Mouse (Mus musculus) kidney, adult 2 months (tissue): Measurements from ENCODE around the gene Vps16.

Experiments
- CTCF ChIP-seq: fragments of 200-500 bp; conservative IDR thresholded peaks from 2 replicates; pipeline ENCODE4 v1.5.1; 2011; ENCODE audit warnings: low read depth, mild to moderate bottlenecking, control low read depth, low read length, moderate library complexity, mixed read lengths; ENCODE audit not compliant: insufficient read depth, insufficient read length
- POLR2A ChIP-seq: fragments of 200-500 bp; IDR thresholded peaks from one replicate; pipeline ENCODE4 v1.6.1; 2011; ENCODE audit warnings: low read depth, low read length, control low read depth

DNA sequence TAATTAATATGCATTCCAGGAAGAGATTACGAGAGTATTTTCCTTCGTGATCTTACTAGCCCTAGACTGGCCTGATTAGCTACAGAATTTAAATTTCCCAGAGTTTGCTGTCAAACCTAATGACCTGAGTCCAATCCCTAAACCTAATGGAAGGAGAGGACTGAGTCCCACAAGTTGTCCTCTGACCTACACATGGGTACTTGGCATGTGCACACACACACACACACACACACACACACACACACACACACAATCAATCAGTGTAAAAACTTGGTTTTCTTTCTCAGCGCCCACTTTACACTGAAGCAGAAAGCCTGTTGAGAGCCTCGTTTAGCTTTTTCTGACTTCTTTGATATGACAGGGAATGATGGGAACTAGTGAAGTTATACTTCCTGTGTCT, 67.0 kb downstream of the Vps16 start:
- TF ChIP-seq CTCF: no peak
- TF ChIP-seq POLR2A: no peak
